Mouse (Mus musculus): ENCODE data around the gene Limd1. TPM values are rescaled to one million over a fixed set of nuclear protein-coding genes. Genes with fewer than 3 reads are reported as not detected.
A peak's percentile ranks its signal among the peaks of the same experiment; 100 is the strongest.

Limd1 gene
- 33.2 and 36.8 TPM in 2 replicates for total RNA-seq (2021)
- long read RNA-seq, experiment 1, full-length matches to known transcripts = 34 of 48 reads
- long read RNA-seq, experiment 1, partial matches to known transcripts = 9 of 48 reads
- long read RNA-seq, experiment 1, other reads (novel, unspliced or antisense) = 5 of 48 reads
- long read RNA-seq, experiment 2, full-length matches to known transcripts = 29 of 33 reads
- long read RNA-seq, experiment 2, partial matches to known transcripts = 0 of 33 reads
- long read RNA-seq, experiment 2, other reads (novel, unspliced or antisense) = 4 of 33 reads

DNA sequence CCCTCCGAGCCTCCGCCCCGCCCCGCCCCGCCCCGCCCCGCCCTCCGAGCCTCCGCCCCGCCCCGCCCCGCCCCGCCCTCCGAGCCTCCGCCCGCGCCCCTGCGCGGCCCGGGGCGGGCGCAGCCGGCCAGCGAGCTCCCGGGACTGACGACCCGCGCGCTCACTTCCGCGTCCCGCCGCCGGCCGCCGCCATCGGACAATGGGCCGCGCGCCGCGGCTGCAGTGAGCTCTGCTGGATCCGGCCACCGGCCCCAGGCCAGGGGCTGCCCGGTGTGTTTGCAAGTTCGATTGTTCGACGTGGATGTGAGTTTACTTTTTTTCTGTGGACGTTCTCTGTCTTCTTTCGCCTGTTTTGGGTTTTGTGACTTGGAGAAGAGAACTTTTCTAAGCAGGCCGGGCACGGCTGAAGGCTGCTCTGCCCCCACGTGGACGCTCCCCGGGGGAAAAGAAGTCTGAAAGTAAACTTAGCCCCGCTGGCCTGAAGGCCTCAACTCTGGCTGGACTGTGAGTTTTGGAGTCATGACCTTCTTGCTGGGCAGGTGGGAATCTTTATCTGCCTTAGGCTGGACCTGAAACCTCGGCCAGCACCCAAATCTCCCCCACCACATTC lies at the start of gene Limd1:
Gene Limd1 (plus strand): TSS at position 121 of the 610 bp plus-strand sequence.
- peak; percentile 82 for DNase-seq

DNA sequence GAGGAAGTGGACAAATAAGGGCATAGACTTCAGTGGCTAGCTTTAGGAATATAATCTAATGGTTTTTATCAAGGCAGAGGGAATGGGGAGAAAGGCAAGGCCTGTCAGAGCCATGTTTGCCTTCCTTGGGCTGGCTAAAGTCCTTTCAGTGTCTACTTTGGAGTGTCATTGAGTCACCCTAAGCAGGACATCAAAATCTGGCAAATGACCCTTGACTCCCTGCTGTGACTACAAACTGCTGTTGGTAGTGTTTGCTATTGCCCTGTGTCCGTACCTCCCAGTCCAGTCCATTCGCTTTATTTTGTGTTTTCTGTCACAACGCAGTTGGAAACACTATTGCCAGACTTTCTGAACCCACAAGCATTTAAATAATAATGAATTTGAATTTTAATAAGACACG lies 48.6 kb upstream of the Limd1 start:
- no peak for DNase-seq

DNA sequence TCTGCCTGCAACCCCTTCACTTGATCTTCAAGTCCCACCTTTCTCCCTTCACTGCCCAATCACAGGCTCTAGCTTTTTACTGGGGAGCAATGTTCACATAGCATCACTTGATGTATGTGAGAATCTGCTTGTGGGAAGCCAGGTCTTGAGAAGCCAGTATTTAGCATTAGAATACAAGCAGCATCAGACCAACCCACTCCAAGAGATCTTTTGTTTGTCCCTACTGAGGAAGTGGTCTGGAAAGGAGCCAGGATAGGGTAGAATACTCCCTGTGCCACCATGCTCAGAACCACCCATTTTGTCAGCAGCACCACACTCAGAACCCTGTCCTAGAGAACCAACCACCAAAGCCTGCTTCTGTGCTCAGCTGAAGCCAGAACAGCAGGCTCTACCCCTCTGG lies 47.5 kb upstream of the Limd1 start:
- DNase-seq = no peak

DNA sequence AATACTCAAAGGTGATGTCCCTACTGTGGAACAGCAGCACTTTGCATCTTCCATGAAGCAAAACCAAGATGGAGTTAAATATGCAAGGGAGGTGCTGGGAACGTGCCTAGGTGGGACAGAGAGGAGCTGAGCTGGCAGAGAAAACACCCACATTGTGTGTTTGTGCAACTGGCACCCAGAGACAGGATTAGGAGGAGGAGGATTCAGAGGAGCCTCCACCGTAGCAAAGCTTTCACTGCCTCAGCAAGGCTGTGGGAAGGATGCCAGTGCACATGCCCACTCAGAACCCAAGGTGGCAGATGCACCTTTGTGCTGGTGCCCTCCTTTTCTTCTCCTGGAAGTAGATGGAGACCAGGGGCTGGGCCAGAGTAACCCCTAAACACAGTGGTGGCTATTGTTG lies 40.3 kb upstream of the Limd1 start:
- no peak for DNase-seq

DNA sequence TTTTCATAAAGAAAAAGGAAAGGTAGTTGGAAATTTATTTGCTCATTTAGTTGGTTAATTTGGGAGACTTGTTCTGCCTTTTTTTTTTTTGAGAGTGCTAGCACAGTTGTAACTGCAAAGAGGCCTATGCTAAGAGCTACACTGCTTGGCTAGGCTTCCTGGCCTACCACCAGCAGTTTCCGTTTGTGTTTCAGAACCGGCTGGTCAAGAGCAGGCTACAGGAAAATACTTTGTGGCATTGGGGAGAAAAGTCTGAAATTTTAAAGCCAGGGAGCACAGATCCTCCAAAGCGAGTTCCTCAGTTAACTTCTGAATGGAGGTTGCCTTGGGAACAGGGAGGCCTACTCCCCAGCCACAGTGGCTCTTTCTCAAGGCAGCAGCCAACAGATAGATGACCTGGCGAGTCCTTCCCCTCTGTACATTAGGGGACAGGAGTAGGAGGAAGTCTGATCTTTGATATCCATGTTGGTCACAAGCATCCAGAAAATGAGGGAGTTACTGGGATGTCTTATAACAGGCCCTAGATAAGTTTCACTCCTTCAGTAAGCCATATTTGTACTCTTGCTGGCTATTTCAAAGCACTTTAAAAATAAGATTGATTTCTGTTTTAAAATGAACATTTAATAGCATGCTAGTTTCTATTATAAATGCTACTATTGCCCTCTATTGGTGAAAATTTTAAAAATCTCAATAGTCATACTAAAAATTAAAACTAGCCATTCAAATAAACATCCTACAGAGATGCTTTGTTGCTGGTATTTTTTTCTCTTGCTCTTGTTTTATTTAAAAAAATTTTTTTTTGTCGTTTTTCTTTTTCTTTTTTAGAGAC lies 38.1 kb upstream of the Limd1 start:
- no peak for DNase-seq

DNA sequence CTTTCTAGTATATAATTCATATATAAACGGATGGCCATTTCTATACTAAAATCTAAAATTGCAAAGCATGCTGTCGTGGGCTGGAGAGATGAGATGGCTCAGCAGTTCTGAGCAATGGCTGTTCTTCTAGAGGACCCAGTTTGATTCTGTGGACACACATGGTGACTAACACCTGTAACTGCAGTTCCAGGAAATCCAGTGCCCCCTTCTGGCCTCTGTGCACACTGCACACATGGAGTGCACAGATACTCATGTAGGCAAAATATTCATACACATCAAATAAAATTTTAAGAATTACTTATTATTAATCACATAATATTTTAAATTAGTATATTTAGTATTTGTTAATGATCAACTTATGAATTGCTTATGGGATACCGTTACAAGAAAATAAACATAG lies 31.4 kb upstream of the Limd1 start:
- DNase-seq = peak; percentile 50

DNA sequence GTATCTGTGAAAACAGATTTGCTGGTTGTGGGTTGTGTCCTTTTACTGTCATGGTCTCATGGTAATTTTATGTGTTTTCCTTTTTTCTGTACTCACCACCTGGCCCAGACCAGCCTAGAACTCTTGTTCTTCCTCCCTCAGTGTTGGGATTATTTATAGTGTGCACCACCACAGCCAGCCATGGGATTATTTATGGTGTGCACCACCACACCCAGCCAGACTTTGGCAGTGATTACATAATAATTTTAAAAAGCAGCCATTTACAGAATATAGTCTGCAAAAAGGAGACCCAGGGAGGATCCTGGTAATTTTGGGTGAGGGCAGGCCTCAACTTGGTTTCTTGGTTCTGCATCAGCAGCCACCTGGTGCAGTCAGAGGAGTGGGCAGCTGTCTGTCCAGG lies 29.9 kb upstream of the Limd1 start:
- no peak for DNase-seq

DNA sequence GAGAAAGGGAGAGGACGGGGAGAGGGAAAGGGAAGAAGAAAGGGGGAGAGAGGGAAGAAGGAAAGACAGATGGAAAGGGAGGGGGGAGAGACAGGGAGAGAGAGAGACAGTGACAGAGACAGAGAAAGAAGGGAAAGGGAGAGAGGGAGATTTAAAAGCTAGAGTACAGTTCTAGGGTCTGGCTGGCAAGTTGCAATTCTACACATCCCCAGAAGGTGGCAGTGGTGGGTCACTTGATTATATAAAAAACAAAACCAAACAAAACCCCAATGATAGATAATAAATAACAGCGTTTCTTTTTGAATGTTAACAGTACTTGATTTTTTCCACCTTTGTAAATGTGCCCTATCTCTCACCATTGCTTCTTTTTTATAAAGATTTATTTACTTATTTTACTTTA lies 28.3 kb upstream of the Limd1 start:
- DNase-seq = peak; percentile 67

DNA sequence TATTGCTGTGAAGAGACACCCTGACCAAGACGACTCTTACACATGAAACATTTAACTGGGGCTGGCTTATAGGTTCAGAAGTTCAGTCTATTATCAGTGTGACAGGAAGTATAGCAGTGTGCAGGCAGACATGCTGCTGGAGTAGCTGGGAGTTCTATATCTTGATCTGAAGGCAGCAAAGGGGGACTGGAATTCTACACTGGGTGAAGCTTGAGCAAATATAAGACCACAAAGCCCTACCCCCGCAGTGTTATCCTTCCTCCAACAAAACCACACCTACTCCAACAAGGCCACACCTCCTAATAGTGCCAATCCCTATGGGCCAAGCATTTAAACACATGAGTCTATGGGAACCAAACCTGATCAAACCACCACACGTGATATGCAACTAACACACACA lies 26.7 kb upstream of the Limd1 start:
- DNase-seq = no peak

DNA sequence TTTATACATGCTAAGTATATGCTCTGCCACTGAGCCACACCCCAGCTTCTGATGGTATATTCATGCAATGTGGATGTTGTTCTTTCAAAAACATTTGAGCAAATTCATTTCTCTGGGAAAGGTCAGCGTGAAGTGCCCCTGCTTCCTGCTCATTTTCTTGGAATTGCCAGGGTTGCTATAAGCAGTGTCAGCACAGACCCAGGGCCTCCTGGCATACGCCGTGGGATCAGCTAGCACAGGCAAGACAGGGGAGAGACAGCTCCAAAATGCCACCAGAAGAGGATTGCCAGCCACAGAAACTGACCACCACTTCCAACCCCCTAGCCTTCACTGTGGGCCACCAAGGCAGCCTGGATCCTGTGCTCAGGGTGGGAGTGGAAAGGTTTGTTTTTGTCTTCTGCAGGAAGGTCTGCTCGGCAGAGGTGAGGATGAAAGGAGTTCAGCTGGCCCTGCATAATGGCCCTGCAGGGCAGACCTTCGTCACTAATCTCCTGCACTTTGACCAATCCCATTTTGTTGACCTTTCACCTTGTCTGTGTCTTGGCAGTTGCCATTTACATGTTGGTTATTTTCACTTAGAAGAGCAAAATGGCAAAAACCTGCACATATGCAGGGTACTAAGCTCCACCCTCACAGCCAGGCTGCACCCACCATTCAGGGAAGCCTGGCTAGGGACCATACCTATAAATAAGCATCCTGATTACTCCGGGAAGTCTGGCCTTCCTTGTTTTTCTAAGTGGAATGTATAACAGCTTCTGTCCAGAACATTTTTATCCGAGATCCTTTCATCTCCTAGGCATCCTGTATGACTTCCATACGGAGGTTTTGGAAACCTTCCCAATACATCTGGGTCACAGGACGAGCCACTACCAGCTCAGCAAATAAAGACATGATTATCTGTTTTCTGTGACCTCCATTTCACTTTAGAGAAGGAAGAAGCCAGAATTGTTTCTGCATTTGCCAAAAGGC lies 21.6 kb upstream of the Limd1 start:
- DNase-seq = no peak

DNA sequence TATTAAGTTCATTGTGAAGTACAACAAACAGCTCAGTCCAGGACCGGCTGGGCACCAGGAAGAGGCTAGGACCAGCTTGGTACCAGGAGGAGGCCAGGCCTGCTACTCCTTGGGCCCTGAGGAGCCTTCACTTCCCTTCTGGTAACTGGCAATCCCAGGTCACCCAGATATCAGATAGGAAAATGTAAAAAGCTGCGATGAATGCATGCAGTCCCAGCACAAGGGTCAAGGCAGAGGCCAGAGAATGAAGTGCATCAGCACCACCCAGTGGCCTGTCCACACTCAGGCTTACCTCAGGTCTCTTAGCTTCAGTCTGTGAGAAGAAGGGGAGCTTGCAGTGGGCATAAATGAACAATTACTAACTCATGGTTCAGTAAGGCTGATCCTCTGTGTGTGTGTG lies 20.9 kb upstream of the Limd1 start:
- peak; percentile 54 for DNase-seq

DNA sequence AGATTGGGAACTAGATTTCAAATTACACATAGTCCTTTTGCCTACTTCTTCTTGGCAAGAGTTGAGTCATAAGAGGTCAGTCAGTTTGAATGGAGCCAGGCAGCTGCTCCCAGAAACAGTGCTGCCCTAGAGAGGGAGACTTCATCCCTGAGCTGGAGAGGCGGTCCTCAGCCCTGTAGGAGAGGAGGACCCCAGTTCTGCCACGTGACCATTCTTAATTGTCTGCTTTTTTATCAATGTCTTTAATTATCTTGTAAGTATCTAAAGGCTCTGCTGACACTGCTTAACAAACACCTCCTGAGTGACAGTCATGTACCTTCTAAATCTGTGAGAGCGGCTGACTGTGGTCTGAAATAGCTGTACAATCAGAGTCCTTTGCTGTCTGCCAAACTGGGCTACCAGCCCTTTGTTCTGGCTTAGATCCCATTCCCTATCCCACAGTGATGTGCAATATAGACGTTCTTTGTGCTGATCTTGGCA lies 11.3 kb upstream of the Limd1 start:
- DNase-seq = no peak

DNA sequence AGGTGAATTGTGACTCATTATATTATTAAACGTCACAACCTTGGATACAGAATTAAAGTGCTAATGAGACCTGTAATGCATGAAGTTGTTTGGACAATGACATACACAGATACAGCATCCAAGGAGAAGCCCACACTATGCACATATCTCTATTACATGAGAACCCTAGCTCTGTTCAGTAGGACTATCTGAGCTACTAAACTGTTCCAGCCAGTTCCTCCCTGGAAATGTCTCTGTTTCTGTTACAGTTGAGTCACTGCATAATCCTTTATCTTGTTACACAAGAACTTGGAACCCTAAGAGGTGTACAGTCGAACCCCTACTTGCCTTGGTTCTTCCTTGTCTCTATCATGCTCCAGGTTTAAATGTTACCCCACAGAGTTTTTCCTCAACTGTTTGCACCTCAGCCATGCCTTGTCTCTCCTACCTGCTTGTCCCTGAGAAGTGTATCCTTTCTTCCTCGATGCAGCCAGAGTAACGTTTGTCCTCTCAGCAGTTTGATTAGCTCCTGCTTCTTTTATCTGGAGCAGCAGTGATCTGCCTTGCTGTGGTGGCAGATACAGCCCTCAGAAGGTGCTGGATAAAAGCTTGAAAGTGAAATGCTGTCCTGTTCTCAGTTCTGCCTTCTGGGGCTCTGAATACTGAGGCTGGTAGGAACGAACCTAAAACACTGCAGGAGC lies 10.0 kb upstream of the Limd1 start:
- no peak for DNase-seq

DNA sequence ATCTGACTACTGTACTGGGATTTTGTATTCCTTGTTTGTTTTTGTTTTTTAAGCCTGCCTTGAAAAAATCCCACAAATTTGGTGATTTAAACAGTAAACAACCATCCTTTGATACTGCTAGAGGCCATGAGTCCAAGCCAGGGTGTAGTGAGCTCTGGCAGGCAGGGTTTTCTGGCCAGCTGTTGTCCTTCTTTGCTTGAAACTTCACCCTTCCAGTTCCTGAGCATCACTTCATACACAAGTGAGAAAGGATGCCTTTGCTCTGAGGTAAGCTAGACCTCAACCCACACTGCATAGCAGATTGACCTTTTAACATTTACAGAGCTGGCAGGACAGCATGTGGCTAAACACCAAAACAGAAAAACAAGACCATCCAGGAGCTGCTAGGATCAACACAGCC lies 9.4 kb upstream of the Limd1 start:
- DNase-seq = no peak

DNA sequence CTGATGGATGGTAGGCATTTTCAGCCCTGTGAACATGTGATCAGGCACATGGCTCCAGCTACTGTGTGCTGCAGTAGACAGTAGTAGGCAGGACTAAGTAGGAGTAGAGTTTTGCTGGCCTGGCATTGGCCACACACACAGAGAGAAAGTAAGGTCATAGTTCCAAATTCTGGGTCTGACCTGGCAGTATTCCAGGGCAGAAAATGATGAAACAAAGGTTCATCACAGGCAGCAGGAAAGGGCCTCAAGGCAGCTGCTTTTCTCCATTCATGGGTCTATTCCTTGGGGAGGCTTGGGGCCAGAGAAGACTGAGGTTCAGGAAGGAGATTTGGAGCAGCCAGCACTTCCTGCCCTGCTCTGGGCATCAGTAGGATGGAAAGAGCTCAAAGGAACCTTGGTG lies 5.1 kb upstream of the Limd1 start:
- peak; percentile 59 for DNase-seq

DNA sequence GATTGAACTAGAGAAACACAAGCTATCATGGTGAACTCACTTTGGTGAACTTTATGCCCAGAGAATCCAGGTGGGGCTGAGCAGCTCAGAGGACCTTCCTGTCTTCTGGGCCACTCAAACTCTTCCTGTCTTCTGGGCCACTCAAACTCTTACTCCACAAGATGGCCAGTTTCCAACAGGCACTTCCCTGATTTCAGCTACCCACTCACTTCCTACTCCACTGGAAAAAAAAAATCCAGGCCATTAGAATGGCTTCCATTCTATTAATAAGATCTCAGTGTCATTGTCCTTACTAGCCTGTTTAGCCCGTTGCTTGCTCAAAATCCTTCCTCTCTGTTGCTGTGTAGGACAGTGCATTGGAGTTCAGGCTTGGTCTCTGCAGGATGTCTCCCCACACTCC lies 2.9 kb upstream of the Limd1 start:
- DNase-seq = peak; percentile 31

DNA sequence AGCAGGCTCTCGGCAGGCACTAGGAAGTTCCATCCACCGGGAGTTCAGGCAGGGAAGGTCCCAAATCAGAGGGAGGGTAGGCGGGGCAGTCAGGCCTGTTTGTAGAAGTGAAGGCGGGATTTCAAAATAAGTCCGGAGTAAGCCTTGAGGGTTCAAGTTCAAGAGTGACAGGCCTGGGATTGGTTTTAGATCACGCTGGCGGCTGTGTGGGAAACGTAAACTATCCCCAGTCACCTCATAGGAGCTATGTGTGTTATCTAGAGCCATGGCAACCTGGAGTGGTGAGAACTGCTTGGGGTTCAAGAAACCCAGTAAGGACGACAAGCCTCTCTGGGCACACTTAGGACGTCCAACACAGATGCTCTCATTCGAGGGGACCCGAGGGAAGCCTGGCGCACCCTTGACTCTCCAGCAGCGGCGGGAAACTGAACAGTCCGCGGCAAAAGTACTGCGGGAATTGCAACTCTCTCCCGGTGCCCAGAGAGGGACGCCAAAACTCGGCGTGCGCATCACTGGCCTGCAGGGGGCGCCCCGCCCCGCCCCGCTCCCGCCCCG lies 398 bp upstream of the Limd1 start:
- peak; percentile 53 for DNase-seq

DNA sequence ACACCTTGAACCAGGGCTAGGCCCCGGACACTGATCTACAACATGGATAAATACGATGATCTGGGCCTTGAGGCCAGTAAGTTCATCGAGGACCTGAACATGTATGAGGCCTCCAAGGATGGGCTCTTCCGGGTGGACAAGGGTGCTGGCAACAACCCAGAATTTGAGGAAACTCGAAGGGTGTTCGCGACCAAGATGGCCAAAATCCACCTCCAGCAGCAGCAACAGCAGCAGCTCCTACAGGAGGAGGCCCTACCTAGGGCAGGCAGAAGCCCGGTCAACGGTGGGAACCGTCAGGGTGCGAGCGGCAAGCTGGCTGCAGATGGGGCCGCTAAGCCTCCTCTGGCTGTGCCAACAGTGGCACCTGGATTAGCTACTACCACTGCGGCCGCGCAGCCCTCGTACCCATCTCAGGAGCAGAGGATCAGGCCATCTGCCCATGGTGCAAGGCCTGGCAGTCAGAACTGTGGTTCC lies 727 bp downstream of the Limd1 start:
- peak; percentile 32 for DNase-seq

DNA sequence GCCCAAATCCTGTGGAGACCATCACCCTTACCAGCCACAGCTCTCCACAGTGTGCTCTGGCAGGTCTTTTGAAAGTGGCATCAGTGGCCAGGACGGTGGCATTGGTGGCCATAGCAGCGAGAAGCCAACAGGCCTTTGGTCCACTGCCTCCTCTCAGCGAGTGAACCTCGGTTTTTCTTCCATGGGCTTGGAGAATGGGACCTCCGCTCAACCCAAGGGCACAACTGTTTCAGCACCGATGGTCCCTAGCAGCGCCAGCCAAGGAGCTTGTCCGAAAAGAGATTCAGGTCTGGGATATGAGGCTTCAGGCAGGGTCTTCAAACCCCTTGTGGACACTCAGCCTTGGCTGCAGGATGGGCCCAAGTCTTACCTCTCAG lies 1.4 kb downstream of the Limd1 start:
- no peak for DNase-seq

DNA sequence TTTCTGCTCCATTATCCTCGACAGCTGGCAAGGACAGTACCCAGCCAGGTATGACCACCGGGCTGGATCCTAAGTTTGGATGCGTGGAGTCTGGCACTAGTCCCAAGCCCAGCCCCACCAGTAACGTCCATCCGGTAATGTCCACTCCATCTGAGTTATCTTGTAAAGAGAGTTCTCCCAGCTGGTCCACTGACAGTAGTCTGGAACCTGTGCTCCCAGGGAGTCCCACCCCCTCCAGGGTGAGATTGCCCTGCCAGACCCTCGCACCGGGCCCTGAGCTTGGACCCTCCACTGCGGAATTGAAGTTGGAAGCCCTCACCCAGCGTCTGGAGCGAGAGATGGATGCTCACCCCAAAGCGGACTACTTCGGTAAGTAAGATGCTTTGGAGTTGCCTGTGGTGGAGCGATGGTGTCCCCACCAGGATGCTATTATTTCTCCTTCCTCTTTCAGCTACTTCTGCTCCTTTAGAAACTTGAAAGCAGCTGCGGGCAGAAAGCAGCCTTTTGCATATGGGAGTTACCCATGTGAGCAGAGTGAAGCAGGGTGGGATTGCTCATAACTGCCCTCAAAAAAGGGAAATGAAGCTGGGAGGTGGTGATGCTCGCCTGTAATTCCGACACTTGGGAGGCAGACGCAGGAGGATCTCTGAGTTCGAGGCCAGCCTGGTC lies 1.9 kb downstream of the Limd1 start:
- DNase-seq = no peak

DNA sequence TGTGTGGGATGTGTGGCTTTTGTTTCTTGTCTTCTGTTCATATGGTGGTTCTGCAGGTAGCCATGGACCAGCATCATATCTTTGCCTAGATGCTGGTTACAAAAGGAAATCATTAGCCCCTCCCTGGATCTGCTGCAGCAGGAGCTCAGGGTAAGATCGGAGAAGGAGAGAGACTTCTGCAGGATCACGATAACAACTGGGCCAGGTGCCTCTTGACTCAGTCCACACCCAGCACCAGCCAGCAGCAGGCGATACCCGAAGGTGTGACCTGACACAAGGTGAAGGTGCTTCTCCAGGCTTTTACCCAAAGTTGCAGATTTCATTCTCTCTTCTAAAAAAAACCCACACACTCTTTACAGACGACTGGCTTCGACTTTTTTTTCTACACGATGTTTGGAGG lies 2.6 kb downstream of the Limd1 start:
- no peak for DNase-seq

All from adrenal gland, postnatal 14 days (tissue).